Mouse (Mus musculus): Measurements from ENCODE around the gene Glipr1l2.

DNA sequence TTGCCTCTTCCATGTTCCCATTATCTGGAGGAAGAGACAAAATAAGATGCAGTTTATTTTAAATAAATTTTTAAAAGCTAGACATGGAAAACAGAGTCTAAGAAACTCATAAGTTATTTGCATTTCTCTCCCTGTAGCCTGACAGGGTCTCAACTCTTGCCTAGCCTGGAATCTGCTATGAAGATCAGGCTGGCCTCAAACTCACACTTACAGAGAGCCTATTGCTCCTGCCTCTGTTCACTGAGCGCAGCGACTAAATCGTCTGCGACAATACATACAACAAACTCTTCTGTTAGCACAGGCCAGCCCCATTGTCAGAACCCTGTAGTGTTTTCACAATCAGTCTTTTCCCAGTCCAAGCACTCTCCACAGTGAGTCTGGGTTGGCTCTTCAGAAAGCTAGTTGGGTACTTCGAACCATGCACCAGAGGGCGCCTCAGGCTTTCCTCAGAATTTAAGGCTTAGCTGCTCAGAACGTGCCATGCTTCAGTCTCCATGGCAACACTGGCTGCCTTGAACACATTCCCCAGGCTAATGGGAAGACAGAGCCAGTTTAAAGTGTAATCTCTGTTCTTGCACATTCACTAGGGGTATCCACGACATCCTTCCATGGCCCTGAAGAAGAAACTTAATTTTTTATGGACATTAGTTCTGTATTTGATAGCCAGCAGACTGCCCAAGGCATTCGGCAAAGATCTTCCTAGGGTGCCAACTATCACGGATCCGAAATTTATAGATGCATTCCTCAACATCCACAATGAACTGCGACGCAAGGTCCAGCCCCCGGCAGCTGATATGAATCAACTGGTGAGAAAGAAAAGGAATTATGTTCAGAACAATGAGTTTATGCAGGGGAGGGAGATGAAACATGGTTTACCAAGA lies 23.2 kb upstream of the Glipr1l2 start, which contains the start of gene Glipr1l1:
- TF ChIP-seq EP300 (IDR thresholded peaks at IDR 0.05; ENCODE audit: low read depth), result no peak
- TF ChIP-seq CTCF (IDR thresholded peaks at IDR 0.05; ENCODE audit: low read depth), result peak; percentile 42
